Mouse (Mus musculus) heart, embryonic 14.5 days (tissue): ENCODE results near the gene Ubl4b. TPM values are rescaled to one million over a fixed set of nuclear protein-coding genes. Genes with fewer than 3 reads are reported as not detected.
A peak's percentile ranks its signal among the peaks of the same experiment; 100 is the strongest.

ENCODE experiments used
- ATAC-seq: fragments of 200-750 bp; cut with Nextera tagmentation; 2 replicates; pipeline ENCODE4 v1.8.0; 2017; ENCODE audit warnings: low read depth, moderate TSS enrichment; ENCODE audit not compliant: insufficient number of reproducible peaks, insufficient read depth, low FRiP score
- H3K27ac ChIP-seq, 2 experiments: fragments of 200-500 bp in 1 of 2; fragments of 300-500 bp in 1 of 2; sonication (generic) in 1 of 2; replicated peaks in 1 of 2; 2 replicates each; pipeline ENCODE4 v1.5.1; 2012 to 2014; ENCODE audit warnings: low read depth in 2 of 2, low read length in 2 of 2, control low read depth in 1 of 2, mild to moderate bottlenecking in 1 of 2, mixed read lengths in 1 of 2; ENCODE audit not compliant: control insufficient read depth in 1 of 2, insufficient read depth in 1 of 2
- H3K27me3 ChIP-seq: fragments of 300-500 bp; sonication (generic); 2 replicates; pipeline ENCODE4 v1.6.1; 2014; ENCODE audit warnings: mild to moderate bottlenecking, low read length, control low read depth; ENCODE audit not compliant: control insufficient read depth, insufficient read depth
- H3K36me3 ChIP-seq: fragments of 300-500 bp; sonication (generic); 2 replicates; pipeline ENCODE4 v1.6.1; 2014; ENCODE audit warnings: mild to moderate bottlenecking, control low read depth, low read length, mixed read lengths; ENCODE audit not compliant: control insufficient read depth, insufficient read depth
- H3K4me1 ChIP-seq, 2 experiments: fragments of 200-500 bp in 1 of 2; fragments of 300-500 bp in 1 of 2; sonication (generic) in 1 of 2; 2 replicates each; pipeline ENCODE4 v1.6.1; 2012 to 2014; ENCODE audit warnings: low read length in 2 of 2, control low read depth in 1 of 2, mixed read lengths in 1 of 2; ENCODE audit not compliant: control insufficient read depth in 2 of 2, insufficient read depth in 2 of 2
- H3K4me2 ChIP-seq: fragments of 300-500 bp; sonication (generic); 2 replicates; pipeline ENCODE4 v1.6.1; 2014; ENCODE audit warnings: mild to moderate bottlenecking, low read length
- H3K4me3 ChIP-seq, 2 experiments: fragments of 200-500 bp in 1 of 2; fragments of 300-500 bp in 1 of 2; sonication (generic) in 1 of 2; 2 replicates each; pipeline ENCODE4 v1.5.1; 2012 to 2014; ENCODE audit warnings: low read length in 2 of 2, mild to moderate bottlenecking in 2 of 2, control low read depth in 1 of 2, low read depth in 1 of 2, moderate library complexity in 1 of 2; ENCODE audit not compliant: control insufficient read depth in 1 of 2, insufficient read depth in 1 of 2
- H3K9ac ChIP-seq: fragments of 300-500 bp; sonication (generic); 2 replicates; pipeline ENCODE4 v1.6.1; 2014; ENCODE audit warnings: mild to moderate bottlenecking, low read length
- H3K9me3 ChIP-seq: fragments of 300-500 bp; sonication (generic); 2 replicates; pipeline ENCODE4 v1.6.1; 2016; ENCODE audit warnings: low read length, control low read depth; ENCODE audit not compliant: control insufficient read depth
- WGBS: fragments of 180-500 bp; shearing (Covaris S2); extraction: QIAGEN DNeasy Blood & Tissue Kit; methylation state at CpG from one replicate; pipeline ENCODE4 v1.1.7; 2014; 5-methylcytosine and 5-hydroxymethylcytosine counted together
- polyA plus RNA-seq: library from polyadenylated mRNA; unstranded; fragments of >200 nt; fragmentation: Nextera tagmentation; extraction: Ambion mirVana; gene quantifications from 2 replicates; pipeline ENCODE4 v1.2.1, GENCODE M21; 2014

Gene Ubl4b
- polyA plus RNA-seq = not detected in 2 replicates

DNA sequence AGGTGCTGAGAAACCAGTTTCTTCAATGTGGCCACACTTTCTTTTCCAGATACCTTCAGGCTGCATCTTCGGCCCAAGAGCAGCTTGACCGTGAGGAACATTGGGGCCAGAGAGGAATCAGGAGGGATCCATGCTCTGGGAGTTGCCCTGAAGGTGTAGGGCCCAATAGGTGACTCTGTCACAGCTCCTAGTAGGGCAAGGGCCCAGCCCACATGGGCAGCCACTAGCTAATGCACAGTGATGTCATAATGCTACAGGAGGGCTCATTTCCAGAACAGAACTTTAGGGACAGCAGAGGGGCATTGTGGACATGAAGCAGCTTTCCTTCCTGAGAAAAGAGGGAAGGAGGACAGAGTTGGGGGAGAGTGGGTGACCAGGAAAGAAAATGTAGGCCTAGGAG, at the start of gene Ubl4b:
Gene Ubl4b, minus strand, starts transcription at position 232 of the 400 bp plus-strand sequence.
- Histone ChIP-seq H3K36me3 (no peaks in the 10 kb centered on the region), H3K27me3 (peaks cover 2% of the 10 kb centered on the region; the same call in 1 of the 2 replicates), H3K4me1 (no peaks in the 10 kb centered on the region), H3K9me3 (no peaks in the 10 kb centered on the region), H3K9ac (no peak within 1 kb of the TSS), H3K4me3 (no peak within 1 kb of the TSS), H3K4me2 (no peak within 1 kb of the TSS), H3K27ac (no peak within 1 kb of the TSS)
- WGBS = 88% methylated on average over 2 of the region's 2 CpGs
- no peak for ATAC-seq

DNA sequence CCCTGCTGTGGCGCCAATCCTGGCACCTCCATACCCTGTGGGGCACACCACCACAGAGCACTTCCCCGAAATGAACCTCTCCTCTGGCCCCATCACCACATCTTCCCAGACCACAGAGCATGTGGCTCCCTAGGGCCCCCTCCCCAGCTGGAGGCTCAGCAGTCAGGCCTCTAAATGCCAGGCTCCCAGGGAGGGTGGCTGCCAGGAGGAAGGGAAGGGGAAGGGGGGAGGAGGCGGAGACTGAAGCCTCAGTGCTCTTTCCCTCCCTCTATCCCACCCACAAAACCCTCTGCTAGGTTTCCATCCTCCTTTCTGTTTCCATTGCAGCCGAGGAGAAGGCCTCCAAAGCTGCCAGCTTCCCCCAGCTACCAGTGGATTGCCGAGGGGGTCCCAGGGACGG, 45.3 kb upstream of the Ubl4b start:
- 46% methylated on average over 6 of the region's 6 CpGs for WGBS
- no peak for ATAC-seq
- H3K27ac ChIP-seq = no peak overlapping the region

DNA sequence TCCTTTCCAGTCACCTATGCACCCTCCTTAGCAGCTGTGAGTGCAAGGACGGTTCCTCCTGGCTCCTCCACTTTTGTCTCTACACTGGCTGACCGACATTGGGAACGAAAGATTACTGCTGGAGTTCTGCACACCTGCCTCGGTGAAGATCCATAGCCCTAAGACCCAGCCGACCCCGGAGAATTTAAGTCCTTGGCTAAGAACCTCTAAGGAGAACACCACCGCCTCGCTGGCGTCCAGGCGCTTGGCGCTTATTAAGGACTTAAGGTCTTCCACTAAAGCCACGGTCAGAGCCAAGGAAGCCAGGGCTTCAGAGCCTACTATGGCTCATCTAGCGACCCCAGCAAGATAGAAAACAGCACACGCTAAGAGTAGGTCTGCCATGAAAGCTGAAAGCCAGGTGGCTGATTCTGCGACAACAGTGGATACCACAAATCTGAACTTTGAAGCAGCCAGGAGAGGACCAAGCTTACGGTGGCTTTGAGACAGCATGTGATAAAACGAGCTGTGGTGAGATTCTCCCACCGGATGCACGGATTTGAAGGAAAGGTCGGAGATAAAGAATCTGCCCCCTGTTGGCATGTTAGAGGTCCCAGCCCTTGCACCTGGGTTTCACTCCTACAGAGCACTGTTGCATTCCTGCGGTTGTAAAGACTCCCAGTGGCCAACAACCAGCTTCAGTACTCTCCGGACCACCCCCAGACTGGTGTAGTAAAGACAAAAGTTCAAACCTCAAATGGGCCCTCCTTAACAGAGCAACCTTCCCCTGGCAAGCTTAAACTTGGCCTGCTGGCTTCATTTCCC, 42.9 kb upstream of the Ubl4b start:
- peaks cover 4 to 19% of the 10 kb centered on the region in 2 experiments; a peak in 3 of 4 replicates for H3K4me1 ChIP-seq
- H3K36me3 ChIP-seq = no peaks in the 10 kb centered on the region
- 0 out of 2 replicates have a peak, but pooled peaks have one; percentile 7 for ATAC-seq
- 9% methylated on average over 22 of the region's 22 CpGs for WGBS
- H3K27me3 ChIP-seq = peaks cover 91% of the 10 kb centered on the region
- no peak overlapping the region for H3K27ac ChIP-seq
- no peak overlapping the region for H3K9ac ChIP-seq
- H3K9me3 ChIP-seq = no peaks in the 10 kb centered on the region
- H3K4me2 ChIP-seq = no peak overlapping the region
- no peak overlapping the region for H3K4me3 ChIP-seq

More for the DNA sequence above, 45.3 kb upstream of the Ubl4b start:
- Histone ChIP-seq H3K36me3 (no peaks in the 10 kb centered on the region), H3K4me2 (no peak overlapping the region), H3K9ac (no peak overlapping the region), H3K27me3 (peaks cover 78% of the 10 kb centered on the region), H3K4me1 (peaks cover 4 to 13% of the 10 kb centered on the region in 2 experiments; a peak in 3 of 4 replicates), H3K4me3 (no peak overlapping the region), H3K9me3 (no peaks in the 10 kb centered on the region)

- Histone ChIP-seq H3K4me2 (no peak overlapping the region), H3K27me3 (peaks cover 96% of the 10 kb centered on the region), H3K36me3 (no peaks in the 10 kb centered on the region), H3K4me1 (peaks cover 4 to 19% of the 10 kb centered on the region in 2 experiments; a peak in 3 of 4 replicates), H3K4me3 (no peak overlapping the region), H3K9ac (no peak overlapping the region), H3K27ac (no peak overlapping the region), H3K9me3 (no peaks in the 10 kb centered on the region)
- ATAC-seq = no peak
- 2% methylated on average over 21 of the region's 24 CpGs for WGBS
Observed at GRCm38 (mm10) chr3:107597134-107597533, 42.3 kb upstream of the Ubl4b start.

GRCm38 (mm10) chr3:107596559-107596958, 41.7 kb upstream of the Ubl4b start:
- H3K4me2 ChIP-seq = 0 out of 2 replicates have a peak overlapping the region, but pooled peaks have one; percentile 20
- H3K27me3 ChIP-seq = peaks cover 96% of the 10 kb centered on the region
- WGBS = 2% methylated on average over 26 of the region's 26 CpGs
- no peaks in the 10 kb centered on the region for H3K9me3 ChIP-seq
- no peak overlapping the region for H3K27ac ChIP-seq
- no peak for ATAC-seq
- H3K4me1 ChIP-seq = peaks cover 4 to 19% of the 10 kb centered on the region in 2 experiments; a peak in 3 of 4 replicates
- H3K4me3 ChIP-seq = no peak overlapping the region
- H3K9ac ChIP-seq = no peak overlapping the region
- H3K36me3 ChIP-seq = no peaks in the 10 kb centered on the region

GRCm38 (mm10) chr3:107595938-107596461, 41.1 kb upstream of the Ubl4b start:
- H3K36me3 ChIP-seq = no peaks in the 10 kb centered on the region
- H3K4me2 ChIP-seq = peak overlapping the region; percentile 74
- H3K9me3 ChIP-seq = no peaks in the 10 kb centered on the region
- H3K27ac ChIP-seq = no peak overlapping the region
- no peak overlapping the region for H3K9ac ChIP-seq
- peaks cover 96% of the 10 kb centered on the region for H3K27me3 ChIP-seq
- peaks cover 4 to 19% of the 10 kb centered on the region in 2 experiments; a peak in 3 of 4 replicates for H3K4me1 ChIP-seq
- ATAC-seq = no peak
- peak overlapping the region in 1 of 2 experiments; percentile 43; a peak in 2 of 4 replicates for H3K4me3 ChIP-seq
- WGBS = 1% methylated on average over 34 of the region's 34 CpGs

GRCm38 (mm10) chr3:107595264-107595937, 40.5 kb upstream of the Ubl4b start:
- Histone ChIP-seq H3K4me1 (peaks cover 4 to 19% of the 10 kb centered on the region in 2 experiments; a peak in 3 of 4 replicates), H3K27me3 (peaks cover 95% of the 10 kb centered on the region), H3K4me3 (peak overlapping the region; percentile 20 to 43), H3K36me3 (no peaks in the 10 kb centered on the region), H3K9me3 (no peaks in the 10 kb centered on the region), H3K4me2 (peak overlapping the region; percentile 74), H3K27ac (no peak overlapping the region), H3K9ac (peak overlapping the region; percentile 36; the same call in 1 of the 2 replicates)
- ATAC-seq = no peak
- whole genome bisulfite sequencing = under 1% methylated on average over 50 of the region's 50 CpGs
